Mouse (Mus musculus) frontal cortex, postnatal 14 days (tissue): ENCODE measurements at regions not wholly inside any gene's neighbourhood (a gene's known extent, or its start where the extent isn't known, plus 50 kb on each side); places are given as distances from the start of the nearest gene placed in this dataset.
"Not testable (repeated sequence)": the region's sequence is repeated elsewhere in the genome, so short reads cannot be mapped to it uniquely, and the experiment has no call there.

Experiments
- DNase-seq, 2 experiments: peaks; one replicate each; pipeline ENCODE4 v3.0.0; 2022; ENCODE audit warnings: low spot score in 2 of 2

- DNase-seq, result no peak
Observed at GRCm38 (mm10) chr8:39833251-39833650, 841.6 kb upstream of the Adam24 start.

- DNase-seq, result no peak
Observed at GRCm38 (mm10) chr8:39846854-39847253, 828.0 kb upstream of the Adam24 start.

- DNase-seq, result no peak
Observed at GRCm38 (mm10) chr8:39862544-39862943, 812.3 kb upstream of the Adam24 start.

GRCm38 (mm10) chr8:39902251-39902650, 772.6 kb upstream of the Adam24 start:
- no peak for DNase-seq

- DNase-seq, result no peak
Observed at GRCm38 (mm10) chr8:39912926-39913325, 762.0 kb upstream of the Adam24 start.

GRCm38 (mm10) chr8:39921336-39921735, 753.5 kb upstream of the Adam24 start:
- no peak for DNase-seq

GRCm38 (mm10) chr8:39923741-39924140, 751.1 kb upstream of the Adam24 start:
- no peak for DNase-seq

GRCm38 (mm10) chr8:39950178-39950896, 724.5 kb upstream of the Adam24 start:
- DNase-seq, result no peak

- no peak for DNase-seq
Observed at GRCm38 (mm10) chr8:39954497-39954896, 720.4 kb upstream of the Adam24 start.

GRCm38 (mm10) chr8:39954924-39955323, 720.0 kb upstream of the Adam24 start:
- no peak for DNase-seq

- DNase-seq, result no peak
Observed at GRCm38 (mm10) chr8:40005207-40005837, 669.6 kb upstream of the Adam24 start.

- no peak for DNase-seq
Observed at GRCm38 (mm10) chr8:40019281-40019943, 655.5 kb upstream of the Adam24 start.

- DNase-seq, result no peak
Observed at GRCm38 (mm10) chr8:40064145-40064544, 610.7 kb upstream of the Adam24 start.

GRCm38 (mm10) chr8:40071131-40071530, 603.7 kb upstream of the Adam24 start:
- no peak for DNase-seq

- DNase-seq, result not testable (repeated sequence)
Observed at GRCm38 (mm10) chr8:40080976-40081375, 593.9 kb upstream of the Adam24 start.

- DNase-seq, result no peak
Observed at GRCm38 (mm10) chr8:40084129-40084528, 590.7 kb upstream of the Adam24 start.

- DNase-seq, result no peak
Observed at GRCm38 (mm10) chr8:40089377-40089776, 585.5 kb upstream of the Adam24 start.

- no peak for DNase-seq
Observed at GRCm38 (mm10) chr8:40124402-40124801, 550.5 kb upstream of the Adam24 start.

GRCm38 (mm10) chr8:40127141-40127540, 547.7 kb upstream of the Adam24 start:
- no peak for DNase-seq

- peak in 1 of 2 experiments; percentile 11 for DNase-seq
Observed at GRCm38 (mm10) chr8:40132662-40133257, 542.1 kb upstream of the Adam24 start.

- DNase-seq, result peak; percentile 42 to 78
Observed at GRCm38 (mm10) chr8:40150911-40151797, 523.7 kb upstream of the Adam24 start.
